Mouse (Mus musculus) kidney, adult 2 months (tissue): ENCODE measurements around the gene Irak2. TPM values are rescaled to one million over a fixed set of nuclear protein-coding genes. Genes with fewer than 3 reads are reported as not detected.
A peak's percentile ranks its signal among the peaks of the same experiment; 100 is the strongest.

ENCODE experiments used
- DNase-seq: peaks from one replicate; pipeline ENCODE4 v3.0.0; 2021
- H3K27ac ChIP-seq: fragments of 200-500 bp; 2 replicates; pipeline ENCODE4 v1.5.1; 2012; ENCODE audit warnings: low read depth, low read length, control low read depth, inconsistent platforms; ENCODE audit not compliant: insufficient read depth
- H3K27me3 ChIP-seq: fragments of 200-500 bp; replicated peaks from 2 replicates; pipeline ENCODE4 v1.6.1; 2012; ENCODE audit warnings: mild to moderate bottlenecking, moderate library complexity, low read length, inconsistent platforms; ENCODE audit not compliant: control insufficient read depth, insufficient read depth
- H3K36me3 ChIP-seq: fragments of 200-500 bp; 2 replicates; pipeline ENCODE4 v1.6.1; 2012; ENCODE audit warnings: mild to moderate bottlenecking, moderate library complexity, low read length, inconsistent platforms; ENCODE audit not compliant: control insufficient read depth, insufficient read depth
- H3K4me1 ChIP-seq: fragments of 200-500 bp; 2 replicates; pipeline ENCODE4 v1.6.1; 2011; ENCODE audit warnings: low read length; ENCODE audit not compliant: control insufficient read depth, insufficient read depth
- H3K4me3 ChIP-seq: fragments of 200-500 bp; 2 replicates; pipeline ENCODE4 v1.5.1; 2011; ENCODE audit warnings: mild to moderate bottlenecking, low read depth, low read length, control low read depth; ENCODE audit not compliant: insufficient read depth
- CTCF ChIP-seq: fragments of 200-500 bp; conservative IDR thresholded peaks from 2 replicates; pipeline ENCODE4 v1.5.1; 2011; ENCODE audit warnings: low read depth, mild to moderate bottlenecking, control low read depth, low read length, moderate library complexity, mixed read lengths; ENCODE audit not compliant: insufficient read depth, insufficient read length
- POLR2A ChIP-seq: fragments of 200-500 bp; IDR thresholded peaks from one replicate; pipeline ENCODE4 v1.6.1; 2011; ENCODE audit warnings: low read depth, low read length, control low read depth
- WGBS: fragments of 180-500 bp; shearing (Covaris S2); methylation state at CpG from one replicate; pipeline ENCODE4 v1.1.7; 2018; 5-methylcytosine and 5-hydroxymethylcytosine counted together
- polyA plus RNA-seq: library from polyadenylated mRNA; depleted of rRNA; stranded (reverse); fragments of >200 nt; gene quantifications from 2 replicates; pipeline ENCODE4 v1.2.3, GENCODE M21; 2012

The Irak2 gene
- polyA plus RNA-seq, 1 experiment = 53.8 TPM

DNA sequence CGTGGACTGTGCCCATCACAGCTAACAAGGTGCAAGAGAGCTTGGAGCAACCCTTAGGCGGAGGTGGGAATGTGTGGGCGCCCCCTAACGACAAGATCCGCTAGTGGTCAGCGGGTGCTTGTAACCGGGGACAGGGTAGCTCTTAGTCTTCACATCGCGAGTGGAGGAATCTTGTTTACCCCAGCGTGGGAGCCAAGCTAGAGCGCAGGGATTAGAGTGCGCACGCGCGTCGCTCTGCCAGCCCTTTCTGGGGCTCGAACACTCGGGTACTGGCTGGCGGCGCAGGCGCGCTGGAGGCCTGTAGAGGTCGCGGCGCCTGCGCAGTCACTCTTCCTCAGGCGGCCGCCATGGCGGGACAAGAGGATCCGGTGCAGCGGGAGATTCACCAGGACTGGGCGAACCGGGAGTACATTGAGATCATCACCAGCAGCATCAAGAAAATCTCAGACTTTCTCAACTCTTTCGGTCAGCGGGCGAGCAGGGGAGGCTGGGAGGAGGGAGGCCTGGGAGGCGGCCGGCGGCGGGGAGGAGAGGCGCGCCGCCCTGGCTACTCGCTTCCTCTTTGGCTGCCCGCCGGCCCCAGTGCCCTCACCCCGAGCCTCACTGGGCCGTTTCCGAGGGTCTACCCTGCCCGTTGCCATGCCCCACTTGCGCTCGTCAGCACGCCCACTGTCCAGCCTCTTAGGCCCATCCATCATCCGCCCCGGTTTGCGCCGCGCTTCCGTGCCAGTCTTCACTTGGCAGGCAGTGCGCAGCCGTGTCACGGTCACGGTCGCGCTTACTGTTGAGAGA lies 33.6 kb upstream of the Irak2 start, which contains the start of gene Brk1:
Gene Brk1, plus strand, starts transcription at position 341 of the 792 bp plus-strand sequence.
- Histone ChIP-seq H3K4me3 (peak within 1 kb of the TSS; percentile 92), H3K27me3 (no peaks in the 10 kb centered on the region), H3K36me3 (no peaks in the 10 kb centered on the region), H3K4me1 (peaks cover 6% of the 10 kb centered on the region; the same call in 1 of the 2 replicates), H3K27ac (peak within 1 kb of the TSS; percentile 80)
- under 1% methylated on average over 65 of the region's 65 CpGs for WGBS
- DNase-seq = peak; percentile 94
- peak; percentile 49 for TF ChIP-seq CTCF
- TF ChIP-seq POLR2A = peak; percentile 29

- 2% methylated on average over 10 of the region's 10 CpGs for WGBS
- Histone ChIP-seq H3K27ac (peak overlapping the region; percentile 6; the same call in 1 of the 2 replicates), H3K4me3 (peak overlapping the region; percentile 92), H3K4me1 (peaks cover 6% of the 10 kb centered on the region; the same call in 1 of the 2 replicates), H3K36me3 (no peaks in the 10 kb centered on the region), H3K27me3 (no peaks in the 10 kb centered on the region)
- no peak for TF ChIP-seq POLR2A
- no peak for TF ChIP-seq CTCF
- no peak for DNase-seq
These were observed 33.1 kb upstream of the Irak2 start for GRCm38 (mm10) chr6:113605224-113605545.

DNA sequence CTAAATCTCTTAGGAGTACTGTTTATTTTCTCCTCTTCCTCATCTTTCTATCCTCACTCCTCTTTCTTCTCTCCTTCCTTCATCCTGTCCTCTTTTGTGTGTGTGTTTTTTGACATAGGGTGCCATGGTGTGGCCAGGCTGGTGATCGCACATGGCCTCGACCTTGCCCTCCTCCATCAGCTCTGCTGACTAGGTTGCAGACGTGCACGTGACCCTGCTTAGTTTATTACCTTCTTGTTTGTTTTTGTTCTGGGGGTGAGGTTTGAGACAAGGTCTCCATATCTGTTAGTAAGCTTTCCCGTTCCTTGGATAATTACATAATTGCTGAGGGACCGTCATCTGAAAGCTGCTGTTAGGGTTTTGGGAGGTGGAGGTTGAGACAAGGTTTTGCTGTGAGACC lies 29.4 kb upstream of the Irak2 start:
- Histone ChIP-seq H3K27ac (no peak overlapping the region), H3K4me3 (no peak overlapping the region), H3K36me3 (no peaks in the 10 kb centered on the region; the same call in none of the 2 replicates), H3K27me3 (no peaks in the 10 kb centered on the region), H3K4me1 (peaks cover 6% of the 10 kb centered on the region; the same call in 1 of the 2 replicates)
- TF ChIP-seq POLR2A (no peak), CTCF (no peak)
- WGBS = 40% methylated on average over 6 of the region's 6 CpGs
- DNase-seq = peak; percentile 24

- H3K4me3 ChIP-seq = no peak overlapping the region
- H3K36me3 ChIP-seq = no peaks in the 10 kb centered on the region; the same call in none of the 2 replicates
- H3K27me3 ChIP-seq = no peaks in the 10 kb centered on the region
- TF ChIP-seq CTCF = no peak
- no peak for TF ChIP-seq POLR2A
- no peak for DNase-seq
- H3K4me1 ChIP-seq = peaks cover 6% of the 10 kb centered on the region; the same call in 1 of the 2 replicates
- 78% methylated on average over 7 of the region's 7 CpGs for WGBS
- H3K27ac ChIP-seq = no peak overlapping the region
These were observed 29.0 kb upstream of the Irak2 start for GRCm38 (mm10) chr6:113609293-113609692.

- Histone ChIP-seq H3K27me3 (no peaks in the 10 kb centered on the region), H3K36me3 (no peaks in the 10 kb centered on the region; the same call in none of the 2 replicates), H3K27ac (no peak overlapping the region), H3K4me3 (no peak overlapping the region), H3K4me1 (peaks cover 3% of the 10 kb centered on the region; the same call in 1 of the 2 replicates)
- 64% methylated on average over 8 of the region's 8 CpGs for WGBS
- TF ChIP-seq CTCF (no peak), POLR2A (no peak)
- DNase-seq = peak; percentile 40
These were observed 25.9 kb upstream of the Irak2 start for GRCm38 (mm10) chr6:113612258-113612969.

- H3K27me3 ChIP-seq = no peaks in the 10 kb centered on the region
- WGBS = over 99% methylated on average over 7 of the region's 7 CpGs
- TF ChIP-seq CTCF (no peak), POLR2A (no peak)
- no peak overlapping the region for H3K27ac ChIP-seq
- no peaks in the 10 kb centered on the region; the same call in none of the 2 replicates for H3K36me3 ChIP-seq
- no peak for DNase-seq
- no peaks in the 10 kb centered on the region; the same call in 1 of the 2 replicates for H3K4me1 ChIP-seq
- no peak overlapping the region for H3K4me3 ChIP-seq
These were observed 24.1 kb upstream of the Irak2 start for GRCm38 (mm10) chr6:113614152-113614551.

DNA sequence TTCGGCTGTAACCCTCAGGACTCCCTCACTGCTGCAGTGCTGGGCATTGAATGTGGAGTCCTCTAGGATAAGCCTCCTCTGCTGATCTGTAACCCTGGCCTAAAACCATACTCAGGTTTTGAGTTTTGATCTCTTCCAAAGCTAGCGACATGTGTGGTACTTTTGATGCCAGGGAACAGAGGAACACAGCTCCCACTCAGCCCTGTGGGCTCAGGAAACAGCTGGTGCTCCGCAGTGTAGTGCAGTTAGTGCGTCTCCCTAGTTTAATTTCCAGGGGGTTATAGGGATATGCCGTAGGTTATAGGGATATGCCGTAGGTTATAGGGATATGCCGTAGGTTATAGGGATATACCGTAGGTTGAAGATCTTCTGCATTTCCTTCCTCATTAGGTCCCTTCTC lies 23.3 kb upstream of the Irak2 start:
- Histone ChIP-seq H3K4me1 (no peaks in the 10 kb centered on the region; the same call in 1 of the 2 replicates), H3K27ac (no peak overlapping the region), H3K27me3 (no peaks in the 10 kb centered on the region), H3K36me3 (no peaks in the 10 kb centered on the region; the same call in none of the 2 replicates), H3K4me3 (no peak overlapping the region)
- TF ChIP-seq POLR2A = no peak
- no peak for TF ChIP-seq CTCF
- DNase-seq = no peak
- WGBS = 96% methylated on average over 8 of the region's 8 CpGs
